Mouse (Mus musculus): ENCODE results near the gene Olfr690.
"Not testable (repeated sequence)": the region's sequence is repeated elsewhere in the genome, so short reads cannot be mapped to it uniquely, and the experiment has no call there.

Gene Olfr690

DNA sequence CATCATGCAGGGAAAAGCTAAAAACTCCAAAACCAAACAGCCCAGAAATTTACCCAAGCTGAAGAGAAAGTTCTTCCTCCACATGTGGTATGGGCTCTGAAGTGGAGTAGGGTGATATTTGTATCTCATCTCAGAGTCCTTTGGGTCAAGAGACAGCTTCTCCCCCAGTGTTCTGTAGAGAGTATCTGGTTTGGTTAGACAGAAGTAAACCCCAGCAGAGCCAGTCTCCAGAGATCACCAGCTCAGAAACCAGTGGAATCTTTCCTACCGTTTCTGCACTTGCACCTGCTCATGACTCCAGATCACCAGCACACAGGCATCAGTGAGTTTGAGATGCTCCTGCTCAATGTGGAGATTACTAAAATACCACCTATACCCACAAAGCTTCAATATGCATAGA, at the start of gene Olfr690:
Olfr690 (minus strand) TSS at position 101 of the 400 bp plus-strand sequence.
- DNase-seq (ENCODE audit: low spot score), result no peak

DNA sequence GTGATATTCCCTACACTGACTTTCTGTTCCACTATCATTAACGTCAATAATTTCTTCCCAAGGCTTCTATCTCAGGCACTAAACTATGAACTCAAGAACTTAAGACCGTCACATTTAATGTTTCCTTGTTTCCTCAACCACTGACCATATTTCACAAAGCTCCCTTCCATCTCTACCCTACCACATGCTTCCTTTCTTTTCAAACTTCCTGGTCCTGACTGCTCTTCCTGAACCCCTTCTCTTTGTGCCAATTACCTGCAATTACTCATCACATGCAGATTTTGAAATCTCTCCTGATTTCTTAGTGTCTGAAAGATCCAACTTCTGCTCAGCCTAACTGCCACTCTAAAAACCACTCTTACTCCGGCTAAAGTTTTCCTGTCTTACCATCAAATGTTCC, 46.4 kb upstream of the Olfr690 start:
- DNase-seq (ENCODE audit: low spot score), result no peak

DNA sequence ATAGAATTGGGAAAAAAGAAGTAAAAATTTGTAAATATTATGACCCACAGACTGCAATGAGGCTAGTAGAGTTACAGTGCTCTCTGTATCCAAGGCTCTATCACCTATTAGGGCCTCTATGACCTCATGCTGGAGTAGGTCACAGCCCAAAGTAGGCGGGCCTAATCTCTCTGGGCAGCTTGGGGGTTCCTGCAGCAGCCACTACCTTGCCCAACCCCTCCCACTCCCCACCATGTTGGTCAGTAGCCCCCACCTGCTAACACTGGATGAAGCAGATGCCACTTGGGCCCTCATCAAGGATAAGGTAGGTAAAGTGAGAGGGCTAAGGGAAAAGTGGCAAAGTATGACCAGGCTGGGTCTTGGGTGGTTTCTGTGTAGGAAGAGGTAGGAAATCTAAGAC, 41.0 kb upstream of the Olfr690 start, which contains the start of gene Gm5901:
Gm5901 (plus strand) TSS at position 173 of the 400 bp plus-strand sequence.
- DNase-seq (ENCODE audit: low spot score), result no peak

DNA sequence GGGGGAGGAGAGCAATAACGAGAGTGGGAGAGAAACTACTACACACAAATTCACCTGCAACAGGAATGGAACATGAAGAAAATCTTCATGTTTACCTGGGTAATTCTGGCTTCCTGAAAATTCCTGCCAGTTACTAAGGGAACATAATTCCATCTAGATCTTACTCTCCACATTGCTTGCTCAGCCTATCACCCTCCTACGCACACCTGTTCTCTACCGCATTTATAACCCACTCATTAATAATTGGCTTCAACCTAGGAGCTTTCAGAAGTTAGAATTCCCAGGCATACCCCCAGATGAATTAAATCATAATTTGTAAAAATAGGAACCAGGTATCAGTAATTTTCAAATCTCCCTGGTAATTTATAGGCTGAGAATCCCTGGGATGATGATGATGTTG, 40.1 kb upstream of the Olfr690 start:
- DNase-seq (ENCODE audit: low spot score), result no peak

DNA sequence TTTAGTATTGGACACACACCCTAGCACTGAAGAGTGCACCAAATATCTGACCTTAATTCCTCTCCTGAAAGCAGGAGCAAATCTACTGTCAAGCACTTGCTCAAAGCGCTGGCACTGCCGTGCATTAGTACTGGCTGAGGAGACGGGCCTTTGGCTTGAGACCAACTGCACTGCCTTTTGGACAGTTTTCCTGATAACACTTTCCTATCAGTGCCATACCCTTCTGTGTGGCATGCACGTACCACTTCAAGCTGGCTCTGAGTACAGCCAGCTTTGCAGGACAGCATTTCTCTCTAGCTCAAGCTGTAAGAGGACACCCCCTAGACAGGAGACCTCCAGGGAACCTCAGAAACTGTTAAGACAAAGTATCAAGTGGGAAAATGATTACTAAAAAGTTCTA, 39.6 kb upstream of the Olfr690 start:
- no peak for DNase-seq (ENCODE audit: low spot score)

DNA sequence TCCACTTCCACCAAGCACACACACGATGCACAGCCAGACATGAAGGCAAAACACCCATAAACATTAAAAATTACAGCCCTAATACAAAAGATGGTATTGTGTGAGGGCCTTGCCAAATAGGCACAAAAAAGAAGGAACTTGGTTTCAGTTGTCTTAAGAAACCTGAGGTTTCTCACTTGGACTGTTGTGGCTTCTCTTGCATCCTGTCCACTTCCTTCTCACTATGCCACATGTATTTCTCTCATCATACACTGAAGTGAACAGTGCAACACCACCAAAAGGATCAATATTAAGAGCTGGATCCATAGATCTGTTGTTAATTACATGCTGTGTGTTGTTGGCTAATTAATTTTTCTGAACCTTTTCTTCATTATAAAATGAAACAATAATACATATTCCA, 39.0 kb upstream of the Olfr690 start:
- DNase-seq (ENCODE audit: low spot score), result no peak

DNA sequence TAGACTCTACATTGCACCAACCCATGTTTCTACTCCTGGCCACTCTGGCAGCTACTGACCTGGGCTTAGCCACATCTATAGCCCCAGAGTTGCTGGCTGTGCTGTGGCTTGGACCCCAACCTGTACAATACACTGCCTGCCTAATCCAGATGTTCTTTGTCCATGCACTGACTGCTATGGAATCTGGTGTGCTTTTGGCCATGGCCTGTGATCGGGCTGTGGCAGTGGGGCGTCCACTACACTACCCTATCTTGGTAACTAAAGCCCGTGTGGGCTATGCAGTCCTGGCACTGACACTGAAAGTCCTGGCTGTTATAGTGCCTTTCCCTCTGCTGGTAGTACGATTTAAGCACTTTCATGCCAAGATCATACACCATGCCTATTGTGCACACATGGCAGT, 34.6 kb upstream of the Olfr690 start:
- DNase-seq (ENCODE audit: low spot score), result no peak

DNA sequence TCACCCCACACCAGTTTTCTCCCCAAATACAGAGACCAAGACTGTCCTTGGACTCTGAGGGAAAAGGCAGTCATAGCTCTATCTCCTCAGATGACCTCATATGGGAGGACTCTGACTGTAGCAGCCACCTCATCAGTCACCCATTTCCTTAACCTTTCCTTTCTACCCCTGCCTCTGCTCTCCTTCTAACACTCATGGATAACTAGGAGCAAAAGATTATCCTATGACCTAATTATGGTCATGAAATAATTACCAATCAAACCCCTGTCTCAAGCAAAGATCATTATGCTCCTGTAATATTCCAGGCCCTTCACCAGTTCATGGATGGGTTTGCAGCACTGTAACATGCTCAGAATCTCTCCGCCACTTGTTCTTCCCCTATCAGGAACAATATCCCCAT, 34.0 kb upstream of the Olfr690 start, which contains the start of gene Olfr692:
Olfr692 (plus strand) TSS at position 301 of the 400 bp plus-strand sequence.
- DNase-seq (ENCODE audit: low spot score), result no peak

DNA sequence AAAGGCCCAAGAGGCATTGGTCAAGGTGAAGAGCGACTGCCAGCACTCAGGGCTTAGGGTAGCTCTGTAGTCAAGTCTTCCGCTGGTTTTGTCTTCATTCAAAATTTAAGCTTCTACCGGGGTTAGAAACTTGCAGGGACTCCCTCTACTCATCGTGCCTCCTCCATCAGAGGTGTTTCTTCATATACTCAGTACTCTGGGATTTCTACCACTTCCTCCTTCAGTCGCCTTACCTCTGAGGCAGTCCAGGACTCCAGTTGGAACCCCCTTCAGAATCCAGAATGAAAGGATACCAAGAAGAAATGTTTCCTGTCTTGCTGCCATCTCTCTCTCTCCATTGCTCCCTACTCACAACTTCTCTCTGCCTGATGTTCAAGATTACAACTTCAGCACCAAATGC, 33.4 kb upstream of the Olfr690 start:
- no peak for DNase-seq (ENCODE audit: low spot score)

DNA sequence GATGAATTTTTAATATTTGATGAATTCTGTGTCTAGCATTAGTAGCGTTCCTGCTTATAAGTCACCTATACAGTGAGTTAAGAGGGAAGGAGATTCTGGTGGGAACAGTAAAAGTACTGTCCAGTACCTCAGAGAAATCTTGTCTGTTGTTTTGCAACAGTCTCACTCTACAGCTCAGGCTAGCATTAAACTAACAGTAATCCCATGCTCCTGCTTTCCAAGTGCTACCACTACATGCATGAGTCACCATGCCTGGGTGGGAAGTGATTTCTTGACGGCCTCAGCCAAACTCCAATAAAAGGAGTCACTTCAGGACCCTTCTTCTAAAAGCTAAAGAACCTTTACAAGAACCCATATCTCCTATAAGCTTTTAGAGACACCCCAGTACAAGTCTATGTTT, 27.8 kb upstream of the Olfr690 start:
- no peak for DNase-seq (ENCODE audit: low spot score)

DNA sequence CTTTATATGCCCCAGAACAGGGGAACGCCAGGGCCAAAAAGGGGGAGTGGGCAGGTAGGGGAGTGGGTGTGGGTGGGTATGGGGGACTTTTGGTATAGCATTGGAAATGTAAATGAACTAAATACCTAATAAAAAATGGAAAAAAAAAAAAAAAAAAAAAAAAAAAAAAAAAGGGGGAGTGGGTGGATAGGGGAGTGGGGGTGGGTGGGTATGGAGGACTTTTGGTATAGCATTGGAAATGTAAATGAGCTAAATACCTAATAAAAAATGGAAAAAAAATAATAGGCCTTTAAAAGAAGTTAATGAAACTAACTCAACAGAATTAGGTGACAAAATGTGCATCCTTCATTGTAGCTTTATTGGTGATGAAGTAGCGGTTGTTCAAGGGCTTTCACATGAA, 22.6 kb upstream of the Olfr690 start:
- not testable (repeated sequence) for DNase-seq (ENCODE audit: low spot score)

DNA sequence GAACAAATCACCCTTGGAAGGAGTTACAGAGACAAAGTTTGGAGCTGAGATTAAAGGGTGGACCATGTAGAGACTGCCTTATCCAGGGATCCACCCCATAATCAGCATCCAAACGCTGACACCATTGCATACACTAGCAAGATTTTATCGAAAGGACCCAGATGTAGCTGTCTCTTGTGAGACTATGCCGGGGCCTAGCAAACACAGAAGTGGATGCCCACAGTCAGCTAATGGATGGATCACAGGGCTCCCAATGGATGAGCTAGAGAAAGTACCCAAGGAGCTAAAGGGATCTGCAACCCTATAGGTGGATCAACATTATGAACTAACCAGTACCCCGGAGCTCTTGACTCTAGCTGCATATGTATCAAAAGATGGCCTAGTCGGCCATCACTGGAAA, 22.2 kb upstream of the Olfr690 start:
- not testable (repeated sequence) for DNase-seq (ENCODE audit: low spot score)

DNA sequence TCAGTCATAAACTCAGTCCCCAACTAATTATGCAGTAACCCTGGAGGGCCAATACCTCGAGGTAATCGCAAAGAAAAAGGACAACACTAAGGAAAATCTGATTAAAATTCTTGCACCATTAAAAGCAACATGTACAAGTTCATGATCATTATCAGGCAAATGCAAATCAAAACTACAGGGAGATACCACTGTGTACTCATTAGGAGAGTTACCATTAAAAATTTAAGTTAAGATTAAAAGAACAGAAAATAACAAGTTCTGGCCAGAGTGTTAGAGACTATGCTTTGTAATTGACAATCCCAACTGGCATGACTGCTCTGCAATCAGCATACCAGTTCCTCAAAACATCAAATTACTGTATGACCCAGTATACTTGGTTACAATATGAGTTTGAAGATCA, 8.8 kb upstream of the Olfr690 start:
- DNase-seq (ENCODE audit: low spot score), result no peak

DNA sequence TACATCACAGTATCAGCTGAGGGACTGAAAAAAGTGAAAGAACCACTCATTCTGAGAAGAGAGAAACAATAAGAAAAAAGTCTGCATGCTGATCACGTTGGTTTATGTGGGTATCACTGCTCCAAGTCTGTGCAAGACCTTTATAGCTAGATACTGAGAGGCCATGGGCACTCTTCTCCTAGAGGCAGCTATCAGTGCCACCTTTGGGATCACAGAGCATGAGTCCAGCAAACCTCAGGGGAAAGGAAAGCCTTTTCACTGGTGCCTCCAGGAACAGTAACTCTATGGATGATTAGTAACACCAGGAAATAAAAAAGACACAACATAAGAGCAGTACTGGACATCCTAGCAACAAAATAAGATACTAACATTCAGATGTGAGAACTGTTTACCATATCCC, 8.3 kb upstream of the Olfr690 start, which contains the start of gene Olfr691:
Olfr691 (minus strand) TSS at position 101 of the 400 bp plus-strand sequence.
- no peak for DNase-seq (ENCODE audit: low spot score)

DNA sequence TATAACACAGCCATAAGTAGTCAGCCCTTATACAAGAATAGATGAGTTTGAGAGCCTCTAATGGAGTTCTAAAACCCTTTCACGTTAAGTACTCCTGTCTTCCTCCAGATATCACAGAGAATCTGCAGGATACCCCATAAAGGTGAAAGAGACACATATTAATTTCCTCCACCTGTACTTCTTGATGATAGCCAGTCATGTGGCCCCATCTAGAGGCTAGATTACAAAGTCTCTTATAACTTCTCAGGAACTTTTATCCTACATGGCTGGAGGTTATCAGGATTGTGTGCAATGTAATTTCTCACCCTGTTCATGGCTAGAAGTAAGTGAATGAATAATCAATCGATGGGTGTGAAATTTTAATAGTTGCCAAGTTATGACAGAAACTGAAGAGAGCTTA, 8.6 kb downstream of the Olfr690 start:
- no peak for DNase-seq (ENCODE audit: low spot score)

DNA sequence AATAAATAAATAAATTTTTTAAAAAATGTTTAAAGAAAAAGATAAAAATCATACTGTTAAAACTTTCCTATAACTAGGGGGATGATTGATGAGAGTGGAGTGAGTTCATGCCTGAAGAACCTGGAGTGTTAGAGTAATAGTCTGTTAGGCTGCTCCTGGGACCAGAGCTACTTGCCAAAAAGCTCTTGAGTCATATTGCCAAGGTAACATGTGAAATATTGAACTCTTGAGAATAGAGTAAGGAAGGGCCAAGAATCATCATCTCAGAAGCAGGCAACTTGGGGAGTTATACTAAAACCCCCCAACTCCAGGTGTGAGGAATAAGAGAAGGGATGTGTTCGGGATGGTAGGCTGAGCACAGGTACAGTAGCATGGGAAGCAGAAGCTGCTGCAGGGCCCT, 23.0 kb downstream of the Olfr690 start, which contains the start of gene Olfr689:
Olfr689 (plus strand) TSS at position 301 of the 400 bp plus-strand sequence.
- DNase-seq (ENCODE audit: low spot score), result no peak

DNA sequence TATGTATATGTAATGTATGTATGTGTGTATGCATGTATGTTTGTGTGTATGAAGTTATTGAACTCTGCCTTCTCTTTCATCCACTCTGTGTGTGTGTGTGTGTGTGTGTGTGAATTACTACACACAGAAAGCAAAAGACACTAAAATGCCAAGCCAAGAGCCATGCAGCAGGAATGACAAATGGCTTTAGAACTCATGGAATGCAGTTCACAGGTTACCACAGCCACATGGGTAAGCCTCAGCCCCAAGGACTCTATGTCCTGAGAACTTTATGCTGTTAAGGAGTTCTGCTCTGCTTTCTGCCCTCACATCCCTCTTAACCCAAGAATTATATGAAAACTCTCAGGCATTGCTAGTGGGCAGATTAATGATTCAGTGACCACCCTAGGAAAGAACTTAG, 43.9 kb downstream of the Olfr690 start:
- DNase-seq (ENCODE audit: low spot score), result no peak

DNA sequence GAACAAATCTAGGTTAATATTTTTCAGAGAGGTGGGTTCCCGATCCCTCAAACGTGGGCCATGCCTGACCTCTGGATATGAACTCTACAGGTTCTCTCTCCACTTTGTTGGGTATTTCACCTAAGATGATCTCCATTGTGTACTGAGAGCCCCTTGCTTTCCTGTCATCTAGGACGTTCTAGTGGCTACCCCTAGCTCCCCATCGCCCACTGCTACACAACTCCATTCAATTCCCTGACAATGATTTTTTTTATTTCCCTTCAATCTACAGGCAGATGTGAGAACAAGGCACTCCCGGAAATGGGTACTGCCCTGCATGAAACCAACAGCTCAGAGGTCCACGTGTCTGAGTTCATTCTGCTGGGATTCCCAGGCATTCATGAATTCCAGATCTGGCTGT, 46.1 kb downstream of the Olfr690 start, which contains the start of gene Olfr688:
Olfr688 (plus strand) TSS at position 301 of the 400 bp plus-strand sequence.
- no peak for DNase-seq (ENCODE audit: low spot score)
